Mouse (Mus musculus): ENCODE data around the gene Cnnm4. TPM values are rescaled to one million over a fixed set of nuclear protein-coding genes. Genes with fewer than 3 reads are reported as not detected.

The Cnnm4 gene
- total RNA-seq, 4 experiments from 2014 or later: 3.7 to 5.2 (median 4.7) TPM

- DNase-seq (ENCODE audit: low spot score): no peak
These were observed 70.4 kb downstream of the Cnnm4 start for GRCm38 (mm10) chr1:36541844-36542243.

DNA sequence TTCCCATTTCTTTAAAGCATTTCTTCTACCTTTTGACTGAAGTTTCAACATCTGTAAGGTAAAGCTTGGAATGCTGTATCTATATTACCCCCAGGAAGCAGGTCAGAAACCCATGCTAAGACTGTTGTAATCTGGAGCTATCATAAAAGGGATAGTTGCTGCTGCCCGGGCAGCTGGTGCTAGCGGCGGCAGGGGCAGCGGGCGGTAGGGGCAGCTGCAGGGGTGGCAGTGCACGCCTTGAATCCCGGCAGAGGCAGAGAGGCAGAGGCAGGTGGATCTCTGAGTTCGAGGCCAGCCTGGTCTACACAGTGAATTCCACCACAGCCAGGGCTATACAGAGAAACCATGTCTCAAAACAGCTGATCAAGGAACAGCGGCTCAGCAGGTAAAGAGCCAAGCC is 71.5 kb downstream of the Cnnm4 start:
- no peak for DNase-seq (ENCODE audit: low spot score)

DNA sequence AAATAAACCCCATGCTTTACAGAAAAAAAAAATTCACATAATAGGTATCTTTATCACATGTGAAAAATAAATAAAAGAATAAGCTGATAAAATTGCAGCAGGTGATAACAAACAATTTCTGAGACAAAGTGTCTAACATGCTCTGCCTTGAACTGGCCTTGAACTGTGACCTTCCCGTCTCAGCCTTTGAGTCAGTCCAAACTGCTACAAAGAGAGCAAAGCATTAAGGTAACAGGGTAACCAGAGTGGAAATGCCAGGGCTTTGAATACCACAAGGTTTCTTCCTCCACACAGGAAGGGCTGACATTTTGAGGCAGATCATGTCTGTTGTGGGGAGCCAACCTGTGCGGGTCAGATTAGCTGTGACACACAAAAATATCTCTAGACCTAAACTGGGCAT is 74.0 kb downstream of the Cnnm4 start:
- DNase-seq (ENCODE audit: low spot score): no peak

- DNase-seq (ENCODE audit: low spot score): no peak
These were observed 74.6 kb downstream of the Cnnm4 start for GRCm38 (mm10) chr1:36545845-36546600.

GRCm38 (mm10) chr1:36546888-36547471 is 75.6 kb downstream of the Cnnm4 start, which contains the start of gene Ankrd39:
Gene Ankrd39, minus strand, starts transcription at chr1:36547445.
- peak; percentile 99 for DNase-seq (ENCODE audit: low spot score)

- DNase-seq (ENCODE audit: low spot score): no peak
These were observed 76.7 kb downstream of the Cnnm4 start for GRCm38 (mm10) chr1:36547981-36548598.

GRCm38 (mm10) chr1:36548771-36549170 is 77.4 kb downstream of the Cnnm4 start:
- no peak for DNase-seq (ENCODE audit: low spot score)

GRCm38 (mm10) chr1:36549491-36549890 is 78.1 kb downstream of the Cnnm4 start:
- DNase-seq (ENCODE audit: low spot score): no peak

DNA sequence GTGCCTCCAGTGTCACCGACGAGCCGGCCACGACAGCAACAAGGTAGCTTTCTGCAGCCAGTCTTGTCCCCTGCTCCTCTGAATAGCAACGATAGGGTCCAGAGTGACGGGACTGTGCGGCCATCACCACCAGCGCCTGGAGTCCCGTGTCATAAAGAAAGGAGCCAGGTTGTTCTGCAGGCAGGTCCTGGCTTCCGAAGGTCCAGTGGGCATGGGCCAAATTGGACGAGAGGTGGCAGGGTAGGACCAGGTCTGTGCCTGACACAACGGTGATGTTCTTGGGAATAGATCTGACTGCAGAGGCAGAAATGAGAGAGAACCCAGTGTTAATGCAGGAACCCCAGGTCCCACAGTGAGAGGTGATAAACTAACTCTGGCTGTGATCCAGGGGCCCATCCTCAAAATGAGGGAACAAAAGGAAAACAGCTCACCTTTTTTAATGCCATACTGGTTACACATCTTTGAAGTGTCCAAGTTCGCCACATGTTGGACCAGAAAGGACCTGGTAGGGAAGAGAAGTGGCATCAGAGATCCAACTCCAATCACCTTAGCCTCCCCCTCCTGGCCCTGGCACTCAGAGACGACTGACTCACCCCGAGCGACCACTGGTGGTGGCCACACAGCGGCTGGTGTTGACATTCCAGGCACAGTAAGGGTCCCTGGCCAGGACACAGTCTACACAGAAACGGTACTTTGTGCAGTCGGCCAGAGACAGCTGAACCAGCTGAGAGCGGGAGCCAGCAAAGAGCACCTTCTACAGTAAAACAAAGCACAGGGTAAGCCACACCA is 78.8 kb downstream of the Cnnm4 start:
- DNase-seq (ENCODE audit: low spot score): no peak

GRCm38 (mm10) chr1:36551904-36552303 is 80.5 kb downstream of the Cnnm4 start:
- DNase-seq (ENCODE audit: low spot score): no peak

DNA sequence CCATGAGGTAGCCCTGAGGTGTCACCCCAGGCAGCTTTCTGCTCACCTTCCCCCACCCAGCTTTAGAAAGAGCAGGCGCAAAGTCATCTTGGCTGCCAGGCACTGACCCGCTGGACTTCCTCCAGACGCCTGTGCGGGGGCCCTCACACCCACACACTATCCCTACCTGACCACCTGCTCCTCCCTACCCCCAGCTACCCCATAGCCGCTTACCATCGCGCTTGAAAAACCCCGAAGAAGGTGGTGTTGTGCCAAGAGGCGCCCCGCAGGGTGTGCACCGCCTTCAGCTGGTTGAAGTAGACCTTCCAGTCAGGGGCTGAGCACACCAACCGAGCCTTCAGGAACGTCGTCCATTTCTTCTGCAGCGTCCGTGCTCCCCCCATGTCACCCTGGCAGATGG is 81.1 kb downstream of the Cnnm4 start:
- no peak for DNase-seq (ENCODE audit: low spot score)

GRCm38 (mm10) chr1:36554633-36555399 is 83.4 kb downstream of the Cnnm4 start:
- DNase-seq (ENCODE audit: low spot score): no peak

DNA sequence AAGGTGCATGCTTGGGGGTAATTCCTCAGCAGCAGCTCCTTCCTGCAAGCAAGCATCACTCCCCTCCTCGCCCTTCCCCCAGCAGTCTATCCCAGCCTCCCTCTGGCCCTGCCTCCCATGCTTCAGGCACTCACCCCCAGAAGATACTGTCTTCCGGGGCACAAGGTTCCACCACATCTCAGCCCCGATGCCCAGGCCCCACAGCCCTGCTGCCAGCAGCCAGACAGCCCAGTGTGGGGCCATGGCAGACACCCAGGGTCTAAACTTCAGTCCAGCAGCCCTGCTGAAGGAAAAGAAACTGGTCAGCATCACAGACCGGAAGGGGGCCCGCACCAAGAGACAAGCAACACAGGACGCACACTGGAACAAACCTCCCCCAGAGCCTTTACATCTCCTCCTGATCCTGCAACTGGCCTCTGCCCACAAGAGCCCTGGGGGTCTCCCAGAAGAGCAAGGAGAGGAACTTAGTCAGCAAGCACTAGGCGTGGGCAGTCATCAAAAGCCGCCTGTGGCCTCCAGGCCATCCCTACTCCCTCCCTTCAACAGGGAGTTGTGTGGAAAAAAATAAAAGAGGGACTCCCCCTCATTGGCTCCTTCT is 84.5 kb downstream of the Cnnm4 start:
- DNase-seq (ENCODE audit: low spot score): no peak

GRCm38 (mm10) chr1:36556553-36557456 is 85.4 kb downstream of the Cnnm4 start:
- DNase-seq (ENCODE audit: low spot score): peak; percentile 92

- peak; percentile 87 for DNase-seq (ENCODE audit: low spot score)
These were observed 86.1 kb downstream of the Cnnm4 start for GRCm38 (mm10) chr1:36557457-36558011.

Measured in heart, adult 8-10 months (tissue).